Mouse (Mus musculus) neural tube, embryonic 13.5 days (tissue): ENCODE data around the gene Dbndd1. TPM values are rescaled to one million over a fixed set of nuclear protein-coding genes. Genes with fewer than 3 reads are reported as not detected.
"Not testable (repeated sequence)": the region's sequence is repeated elsewhere in the genome, so short reads cannot be mapped to it uniquely, and the experiment has no call there.

Source experiments
- ATAC-seq: fragments of 200-750 bp; cut with Nextera tagmentation; 2 replicates; pipeline ENCODE4 v1.8.0; 2017; ENCODE audit warnings: low read depth, mild to moderate bottlenecking, moderate TSS enrichment, moderate library complexity
- H3K27ac ChIP-seq: fragments of 300-500 bp; sonication (generic); replicated peaks from 2 replicates; pipeline ENCODE4 v1.5.1; 2015; ENCODE audit warnings: moderate library complexity, mild to moderate bottlenecking, inconsistent platforms
- H3K27me3 ChIP-seq: fragments of 300-500 bp; sonication (generic); 2 replicates; pipeline ENCODE4 v1.6.1; 2015; ENCODE audit warnings: mild to moderate bottlenecking, inconsistent platforms
- H3K36me3 ChIP-seq: fragments of 300-500 bp; sonication (generic); 2 replicates; pipeline ENCODE4 v1.6.1; 2015; ENCODE audit warnings: mild to moderate bottlenecking, inconsistent platforms
- H3K4me1 ChIP-seq: fragments of 300-500 bp; sonication (generic); replicated peaks from 2 replicates; pipeline ENCODE4 v1.6.1; 2015; ENCODE audit warnings: inconsistent platforms
- H3K4me2 ChIP-seq: fragments of 300-500 bp; sonication (generic); 2 replicates; pipeline ENCODE4 v1.6.1; 2015; ENCODE audit warnings: inconsistent platforms, mild to moderate bottlenecking, moderate library complexity
- H3K4me3 ChIP-seq: fragments of 300-500 bp; sonication (generic); 2 replicates; pipeline ENCODE4 v1.5.1; 2015; ENCODE audit warnings: mild to moderate bottlenecking, inconsistent platforms
- H3K9ac ChIP-seq: fragments of 300-500 bp; sonication (generic); 2 replicates; pipeline ENCODE4 v1.6.1; 2015; ENCODE audit warnings: moderate library complexity, mild to moderate bottlenecking, inconsistent platforms
- H3K9me3 ChIP-seq: fragments of 300-500 bp; sonication (generic); 2 replicates; pipeline ENCODE4 v1.6.1; 2016; ENCODE audit warnings: inconsistent platforms
- WGBS: fragments of 180-500 bp; shearing (Covaris S2); methylation state at CpG from one replicate; pipeline ENCODE4 v1.1.7; 2015; 5-methylcytosine and 5-hydroxymethylcytosine counted together
- polyA plus RNA-seq: library from polyadenylated mRNA; unstranded; fragments of >200 nt; fragmentation: Nextera tagmentation; extraction: Ambion mirVana; gene quantifications from 2 replicates; pipeline ENCODE4 v1.2.1, GENCODE M21; 2015

The Dbndd1 gene
- polyA plus RNA-seq, result 68.6 and 84.2 TPM in 2 replicates

DNA sequence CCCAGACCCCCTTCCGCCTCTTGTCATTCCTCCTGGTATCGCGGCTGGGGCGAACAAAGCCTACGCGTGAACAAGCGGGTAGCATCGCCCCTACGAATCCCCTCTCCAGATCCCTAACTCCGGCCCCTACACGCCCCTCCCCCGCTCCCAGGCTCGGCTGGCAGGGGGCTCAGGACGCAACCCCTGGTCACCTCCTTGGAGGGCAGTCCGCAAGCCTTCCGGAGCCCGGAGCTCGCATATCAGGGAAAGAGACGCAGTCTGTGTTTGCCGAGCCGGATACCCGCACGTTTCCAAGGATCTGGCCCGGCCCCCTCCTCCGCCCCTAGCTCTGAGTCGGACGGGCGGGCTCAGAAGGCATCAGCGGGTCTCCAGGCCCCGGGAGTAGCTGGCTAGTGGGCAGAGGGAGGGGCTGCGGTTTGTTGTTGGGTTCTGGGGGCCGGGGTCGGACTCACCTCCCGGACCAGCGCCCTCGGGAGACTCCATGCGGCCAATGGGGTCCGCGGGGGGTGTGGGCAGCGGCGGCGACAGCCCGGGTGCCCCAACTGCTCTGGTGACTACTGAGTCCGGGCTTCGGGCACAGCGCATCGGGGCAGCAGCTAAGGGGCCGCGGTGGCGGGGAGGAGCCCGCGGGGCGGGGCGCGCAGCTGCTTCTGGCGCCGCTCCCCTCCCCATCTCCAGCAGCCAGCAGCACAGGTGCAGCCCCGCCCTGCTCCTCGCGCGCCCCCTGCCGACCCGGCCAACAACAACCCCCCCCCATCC is at the start of gene Dbndd1:
Gene Dbndd1 (minus strand): TSS at position 683 of the 759 bp plus-strand sequence.
- peaks cover 16% of the 10 kb centered on the region for H3K36me3 ChIP-seq
- peak within 1 kb of the TSS; percentile 96 for H3K27ac ChIP-seq
- H3K4me1 ChIP-seq, result peaks cover 47% of the 10 kb centered on the region
- peak; percentile 68 for ATAC-seq
- under 1% methylated on average over 57 of the region's 63 CpGs for WGBS
- peak within 1 kb of the TSS; percentile 70 for H3K4me2 ChIP-seq
- H3K27me3 ChIP-seq, result peaks cover 6% of the 10 kb centered on the region; the same call in 1 of the 2 replicates
- H3K4me3 ChIP-seq, result peak within 1 kb of the TSS; percentile 85
- H3K9me3 ChIP-seq, result no peaks in the 10 kb centered on the region
- H3K9ac ChIP-seq, result peak within 1 kb of the TSS; percentile 96

- not testable (repeated sequence) for H3K27me3 ChIP-seq, H3K4me2 ChIP-seq, H3K27ac ChIP-seq, ATAC-seq, H3K36me3 ChIP-seq, H3K4me1 ChIP-seq, H3K4me3 ChIP-seq, H3K9me3 ChIP-seq, H3K9ac ChIP-seq
- WGBS, result no CpG with 5 or more reads among the region's 45 CpGs
These were observed 49.0 kb upstream of the Dbndd1 start for GRCm38 (mm10) chr8:123564221-123564620.

DNA sequence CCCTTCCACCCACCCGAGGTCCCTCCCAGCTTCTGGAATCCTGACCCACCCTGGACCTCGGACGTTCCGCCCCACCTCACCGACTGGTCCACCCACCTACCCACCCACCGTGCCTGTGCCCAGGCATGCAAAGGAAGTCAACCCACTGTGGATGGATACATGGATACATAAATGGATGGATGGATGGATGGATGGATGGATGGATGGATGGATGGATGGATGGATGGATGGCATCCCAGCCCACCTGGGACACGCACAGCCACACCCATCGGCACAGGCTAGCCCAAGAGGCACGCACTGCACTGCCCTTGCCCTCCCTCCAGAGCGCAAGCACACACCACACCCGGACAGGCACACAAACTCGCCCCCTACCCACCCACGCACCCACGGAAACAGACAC is 22.4 kb upstream of the Dbndd1 start:
- WGBS, result 70% methylated on average over 7 of the region's 14 CpGs
- H3K4me2 ChIP-seq, H3K9ac ChIP-seq, H3K4me3 ChIP-seq, H3K4me1 ChIP-seq, H3K27ac ChIP-seq, H3K9me3 ChIP-seq, ATAC-seq: not testable (repeated sequence)
- H3K36me3 ChIP-seq, result peaks cover 43% of the 10 kb centered on the region
- peaks cover 16% of the 10 kb centered on the region for H3K27me3 ChIP-seq

DNA sequence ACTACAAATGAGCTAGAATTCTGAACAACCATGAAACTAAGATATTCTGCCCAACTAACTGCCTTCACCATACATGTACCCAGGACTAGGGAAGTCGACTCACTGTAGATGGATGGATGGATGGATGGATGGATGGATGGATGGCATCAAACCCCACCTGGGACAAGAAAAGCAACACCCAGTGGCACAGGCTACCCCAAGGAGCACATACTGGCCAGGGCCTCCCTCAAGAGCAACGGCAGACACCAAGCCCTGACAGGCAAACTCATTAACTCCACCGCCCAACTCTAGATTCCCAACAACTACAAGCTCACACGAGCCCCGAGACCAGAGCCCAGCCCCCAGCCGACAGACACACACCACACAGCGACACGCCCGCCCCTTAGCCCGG is 21.7 kb upstream of the Dbndd1 start:
- H3K36me3 ChIP-seq, result peaks cover 49% of the 10 kb centered on the region
- no peak for ATAC-seq
- H3K4me3 ChIP-seq, result no peak overlapping the region
- no peak overlapping the region for H3K27ac ChIP-seq
- no peak overlapping the region for H3K9ac ChIP-seq
- WGBS, result 21% methylated on average over 5 of the region's 10 CpGs
- H3K4me2 ChIP-seq, result no peak overlapping the region
- H3K27me3 ChIP-seq, result peaks cover 16% of the 10 kb centered on the region
- no peaks in the 10 kb centered on the region for H3K9me3 ChIP-seq
- no peaks in the 10 kb centered on the region for H3K4me1 ChIP-seq

DNA sequence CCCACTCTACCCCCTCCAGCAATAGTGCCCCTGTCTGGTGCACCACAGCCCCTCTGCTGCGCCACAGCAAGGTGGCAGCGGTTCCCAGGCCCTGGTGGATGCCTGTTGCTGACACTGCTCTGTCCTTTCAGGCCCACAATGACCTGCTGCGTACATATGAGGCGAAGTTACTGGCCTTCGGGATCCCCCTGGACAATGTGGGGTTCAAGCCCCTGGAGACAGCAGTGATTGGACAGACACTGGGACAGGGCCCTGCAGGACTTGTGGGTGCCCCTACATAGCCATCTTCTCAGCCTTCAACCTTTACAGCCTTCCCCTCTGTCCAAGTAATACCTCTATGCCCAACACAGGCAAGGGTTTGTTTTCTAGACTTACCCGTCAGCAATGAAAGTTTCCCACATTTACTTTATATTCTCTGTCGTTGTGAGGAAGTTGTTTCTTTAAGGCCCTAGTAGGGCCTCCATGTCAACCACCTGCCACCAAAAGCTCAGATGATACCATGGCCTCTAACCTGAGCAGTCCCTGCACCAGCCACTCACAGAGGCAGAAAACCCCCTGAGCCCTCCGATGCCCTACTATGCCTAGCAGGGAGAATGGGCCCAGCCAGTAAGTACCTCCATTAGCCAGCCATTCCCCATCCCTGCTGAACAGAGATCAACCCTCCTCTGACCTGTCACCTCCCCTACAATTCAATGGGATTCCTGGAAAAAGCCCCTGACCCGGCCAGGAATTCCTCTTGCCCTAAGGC is 21.2 kb upstream of the Dbndd1 start:
- peaks cover 16% of the 10 kb centered on the region for H3K27me3 ChIP-seq
- WGBS, result 86% methylated on average over 9 of the region's 9 CpGs
- ATAC-seq, result peak; percentile 67
- peaks cover 55% of the 10 kb centered on the region for H3K36me3 ChIP-seq
- H3K9me3 ChIP-seq, result no peaks in the 10 kb centered on the region
- H3K27ac ChIP-seq, result no peak overlapping the region
- no peak overlapping the region for H3K4me2 ChIP-seq
- H3K4me3 ChIP-seq, result no peak overlapping the region
- H3K4me1 ChIP-seq, result no peaks in the 10 kb centered on the region
- H3K9ac ChIP-seq, result no peak overlapping the region

DNA sequence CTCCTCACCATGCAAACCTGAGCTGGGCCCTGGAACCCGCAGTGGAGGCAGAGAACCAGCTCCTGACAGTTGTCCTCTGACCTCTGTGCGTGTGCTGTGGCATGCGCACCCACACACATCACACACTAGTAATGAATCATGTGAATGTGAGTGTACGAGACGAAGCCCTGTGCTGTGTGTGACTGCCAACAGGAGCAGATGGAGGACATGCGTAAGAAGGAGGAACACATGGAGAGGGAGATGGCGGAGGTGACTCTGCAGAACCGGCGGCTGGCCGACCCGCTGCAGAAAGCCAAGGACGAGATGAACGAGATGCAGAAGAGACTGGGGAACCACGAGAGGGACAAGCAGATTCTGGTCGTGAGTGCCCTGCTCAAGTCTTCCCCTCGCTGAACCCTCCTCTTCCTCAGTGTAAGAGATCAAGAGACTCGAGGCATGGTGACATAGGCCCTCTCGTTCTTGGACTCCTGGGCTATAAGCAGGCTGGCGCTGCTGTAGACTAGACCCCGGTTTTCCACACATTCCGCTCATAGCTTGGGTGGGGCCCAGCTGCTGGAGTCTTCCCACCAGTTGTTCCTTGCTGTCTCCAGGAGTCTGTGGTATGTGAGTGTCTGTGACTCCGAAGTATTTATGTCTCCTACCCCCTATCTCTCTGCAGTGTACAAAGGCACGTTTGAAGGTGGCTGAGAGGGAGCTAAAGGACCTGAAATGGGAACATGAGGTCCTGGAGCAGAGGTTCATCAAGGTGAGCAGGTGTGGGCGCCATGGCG is 12.6 kb upstream of the Dbndd1 start:
- no peak for ATAC-seq
- no peaks in the 10 kb centered on the region for H3K27me3 ChIP-seq
- H3K4me2 ChIP-seq, result no peak overlapping the region
- no peak overlapping the region for H3K9ac ChIP-seq
- no peak overlapping the region for H3K27ac ChIP-seq
- no peaks in the 10 kb centered on the region for H3K4me1 ChIP-seq
- H3K4me3 ChIP-seq, result no peak overlapping the region
- 92% methylated on average over 25 of the region's 25 CpGs for WGBS
- no peaks in the 10 kb centered on the region for H3K9me3 ChIP-seq
- H3K36me3 ChIP-seq, result peaks cover 99% of the 10 kb centered on the region

DNA sequence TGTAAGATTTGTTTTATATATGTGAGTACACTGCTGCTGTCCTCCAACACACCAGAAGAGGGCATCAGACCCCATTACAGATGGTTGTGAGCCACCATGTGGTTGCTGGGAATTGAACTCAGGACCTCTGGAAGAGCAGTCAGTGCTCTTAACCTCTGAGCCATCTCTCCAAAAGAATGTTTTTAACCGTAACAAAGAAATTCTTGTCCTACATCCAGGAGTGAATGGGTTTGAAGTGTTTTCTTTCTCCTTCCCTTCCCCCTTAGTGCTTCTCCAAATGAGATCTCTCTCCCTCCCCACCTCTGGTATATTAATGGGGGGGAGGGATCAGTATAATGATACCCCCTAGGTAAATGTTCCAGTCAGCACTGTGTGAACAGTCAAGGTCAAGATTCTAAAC is 4.8 kb upstream of the Dbndd1 start:
- Histone ChIP-seq H3K36me3 (peaks cover 38% of the 10 kb centered on the region), H3K4me2 (peak overlapping the region; percentile 95), H3K4me3 (peak overlapping the region; percentile 77; the same call in 1 of the 2 replicates), H3K4me1 (peaks cover 37% of the 10 kb centered on the region)
- ATAC-seq, H3K27ac ChIP-seq, H3K9me3 ChIP-seq, H3K9ac ChIP-seq, H3K27me3 ChIP-seq: not testable (repeated sequence)
- 86% methylated on average over 1 of the region's 1 CpGs for WGBS

- Histone ChIP-seq H3K27me3 (peaks cover 6% of the 10 kb centered on the region; the same call in 1 of the 2 replicates), H3K9me3 (no peaks in the 10 kb centered on the region), H3K9ac (peak within 1 kb of the TSS; percentile 90), H3K4me2 (peak within 1 kb of the TSS; percentile 95), H3K27ac (0 out of 2 replicates have a peak within 1 kb of the TSS, but pooled peaks have one; percentile 46), H3K4me1 (peaks cover 45% of the 10 kb centered on the region), H3K4me3 (peak within 1 kb of the TSS; percentile 77), H3K36me3 (peaks cover 24% of the 10 kb centered on the region)
- ATAC-seq, result peak; percentile 86
- WGBS, result under 1% methylated on average over 20 of the region's 20 CpGs
These were observed 3.4 kb upstream of the Dbndd1 start, which contains the start of gene Gas8 for GRCm38 (mm10) chr8:123518667-123519066. TSS of gene Gas8 (plus strand) at chr8:123518834.

DNA sequence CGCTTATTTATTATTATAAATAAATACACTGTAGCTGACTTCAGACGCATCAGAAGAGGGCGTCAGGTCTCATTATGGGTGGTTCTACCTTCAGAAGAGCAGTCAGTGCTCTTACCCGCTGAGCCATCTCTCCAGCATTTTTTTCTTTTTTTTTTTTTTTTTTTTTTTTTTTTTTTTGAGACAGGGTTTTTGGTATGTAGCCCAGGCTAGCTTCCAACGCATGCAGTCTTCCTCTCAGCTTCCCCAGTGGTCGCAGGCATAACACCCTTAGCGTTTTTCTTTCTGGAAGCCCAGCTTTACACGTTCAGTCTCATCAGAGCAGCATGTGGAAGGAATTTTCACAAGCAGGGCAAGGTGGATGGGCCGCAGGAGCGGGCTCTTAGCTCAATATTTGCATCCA is 2.9 kb upstream of the Dbndd1 start:
- Histone ChIP-seq H3K9me3 (no peaks in the 10 kb centered on the region), H3K27ac (0 out of 2 replicates have a peak overlapping the region, but pooled peaks have one; percentile 34), H3K4me2 (peak overlapping the region; percentile 95), H3K27me3 (peaks cover 6% of the 10 kb centered on the region; the same call in 1 of the 2 replicates), H3K9ac (no peak overlapping the region), H3K4me1 (peaks cover 50% of the 10 kb centered on the region), H3K36me3 (peaks cover 19% of the 10 kb centered on the region), H3K4me3 (peak overlapping the region; percentile 77)
- WGBS, result 39% methylated on average over 10 of the region's 10 CpGs
- ATAC-seq, result no peak

DNA sequence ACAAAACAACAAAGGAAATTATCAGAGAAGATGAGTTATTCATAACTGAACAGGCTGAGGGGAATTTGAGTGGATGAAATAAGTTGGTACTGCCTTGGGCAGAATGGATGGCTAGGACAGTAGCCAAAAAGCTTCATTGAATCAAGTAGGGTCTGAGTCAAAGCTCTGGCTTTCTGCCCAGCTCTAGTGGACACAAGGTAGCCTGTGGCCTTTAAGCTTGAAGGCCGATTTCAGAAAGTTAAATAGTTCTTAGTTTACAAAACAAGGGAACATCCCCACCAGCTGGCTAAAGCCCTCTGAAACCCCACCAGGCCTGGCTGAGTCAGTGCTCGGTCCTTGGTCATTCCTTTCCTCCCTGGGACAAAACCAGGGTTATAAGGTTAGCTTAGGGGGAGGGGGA is 1.3 kb upstream of the Dbndd1 start:
- H3K9ac ChIP-seq, result no peak overlapping the region
- WGBS, result 37% methylated on average over 2 of the region's 2 CpGs
- no peaks in the 10 kb centered on the region for H3K9me3 ChIP-seq
- no peak overlapping the region for H3K4me2 ChIP-seq
- peaks cover 6% of the 10 kb centered on the region for H3K36me3 ChIP-seq
- peaks cover 55% of the 10 kb centered on the region for H3K4me1 ChIP-seq
- H3K27me3 ChIP-seq, result peaks cover 6% of the 10 kb centered on the region; the same call in 1 of the 2 replicates
- no peak overlapping the region for H3K4me3 ChIP-seq
- no peak overlapping the region for H3K27ac ChIP-seq
- no peak for ATAC-seq

DNA sequence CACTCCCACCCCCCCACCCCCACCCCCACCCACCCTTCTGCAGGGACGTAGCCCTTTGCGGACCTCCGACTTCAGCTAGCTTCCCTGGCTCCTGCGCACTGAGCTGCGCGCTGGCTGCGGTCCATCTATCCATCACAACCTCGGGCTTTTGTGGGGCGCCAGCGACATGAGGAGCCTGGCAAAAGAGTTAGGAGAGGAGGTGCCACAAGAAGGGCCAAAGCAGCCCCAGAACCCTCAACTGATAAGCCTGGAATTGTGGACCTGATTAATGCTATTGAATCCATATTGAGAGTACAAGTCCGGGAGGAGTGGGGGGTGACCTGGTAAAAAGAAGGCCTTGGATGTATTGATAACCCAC is 256 bp upstream of the Dbndd1 start:
- ATAC-seq, result no peak
- Histone ChIP-seq H3K9me3 (no peaks in the 10 kb centered on the region), H3K27ac (peak overlapping the region; percentile 65), H3K27me3 (peaks cover 6% of the 10 kb centered on the region; the same call in 1 of the 2 replicates), H3K4me3 (peak overlapping the region; percentile 85), H3K9ac (peak overlapping the region; percentile 96), H3K4me1 (peaks cover 52% of the 10 kb centered on the region), H3K4me2 (peak overlapping the region; percentile 70), H3K36me3 (peaks cover 11% of the 10 kb centered on the region)
- WGBS, result 1% methylated on average over 10 of the region's 11 CpGs
